Mouse (Mus musculus): Measurements from ENCODE around the gene Eml2. TPM values are rescaled to one million over a fixed set of nuclear protein-coding genes. Genes with fewer than 3 reads are reported as not detected.
"Not testable (repeated sequence)": the region's sequence is repeated elsewhere in the genome, so short reads cannot be mapped to it uniquely, and the experiment has no call there.

Eml2 gene
- total RNA-seq (2015; ENCODE audit: low replicate concordance) (2.5 TPM in 1 of 2 replicates, not detected in the other), total RNA-seq (2017; ENCODE audit: low replicate concordance) (1.3 TPM in 1 of 2 replicates, not detected in the other)

DNA sequence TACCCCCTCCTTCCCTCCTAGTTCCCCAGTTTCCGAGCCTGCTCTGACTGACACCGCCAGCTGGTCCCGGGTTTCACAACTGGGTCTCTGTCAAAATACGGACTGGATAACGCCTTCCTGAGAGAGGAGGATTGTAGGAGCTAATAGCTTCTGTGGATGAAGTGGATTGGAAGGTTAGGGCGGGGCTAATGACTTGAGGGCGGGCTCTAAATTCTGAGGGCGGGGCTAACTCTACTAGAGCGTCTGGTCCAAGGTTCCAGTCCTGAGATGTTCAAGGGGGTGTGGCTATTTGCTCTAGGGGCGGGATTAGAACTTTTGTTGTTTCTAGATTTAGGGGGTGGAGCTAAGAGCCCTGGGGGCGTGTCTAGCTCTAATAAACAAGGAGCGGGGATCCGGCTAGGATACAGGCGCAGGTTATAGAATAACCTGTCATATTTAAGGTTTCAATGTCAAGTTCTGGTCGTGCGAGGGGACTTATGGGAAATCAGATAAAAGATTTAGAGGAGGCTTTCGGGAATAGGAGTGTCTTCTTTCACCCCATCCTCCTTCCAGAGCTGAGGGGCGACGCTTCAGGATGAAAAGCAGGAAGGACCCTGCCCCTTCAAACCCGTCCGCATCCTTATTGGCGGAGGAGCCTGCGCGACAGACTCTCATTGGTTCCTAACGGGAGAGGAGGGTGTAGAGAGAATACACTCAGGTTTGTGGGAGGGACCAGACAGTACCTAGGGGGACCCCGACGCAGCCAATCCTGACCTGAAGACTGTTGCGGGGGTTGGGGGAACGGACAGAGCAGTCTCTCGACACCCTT lies at the start of gene Eml2:
Eml2 (plus strand) TSS at position 714 of the 808 bp plus-strand sequence.
- ATAC-seq (replicated peaks; ENCODE audit: low FRiP score, poor library complexity, severe bottlenecking) = no peak

DNA sequence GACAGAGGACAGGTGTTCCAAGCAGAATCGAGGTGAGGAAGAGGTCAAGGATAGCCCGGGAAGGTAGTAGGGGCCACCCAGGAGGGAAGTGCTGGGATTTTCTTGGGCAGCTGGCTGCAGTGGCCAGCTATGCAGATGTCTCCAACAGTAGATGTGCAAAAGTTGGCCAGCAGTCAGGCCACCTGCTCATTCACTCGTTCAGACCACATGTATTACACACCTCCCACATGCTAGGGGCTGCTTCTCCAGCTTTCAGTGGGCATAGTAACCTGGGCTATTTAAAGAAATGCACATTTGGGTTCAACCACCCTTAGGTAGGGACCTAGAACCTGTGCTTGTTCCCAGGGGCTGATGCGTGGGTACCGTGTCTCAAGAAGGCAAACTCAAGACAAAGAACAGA lies 48.5 kb upstream of the Eml2 start:
- ATAC-seq (replicated peaks; ENCODE audit: low FRiP score, poor library complexity, severe bottlenecking) = no peak

- ATAC-seq (replicated peaks; ENCODE audit: low FRiP score, poor library complexity, severe bottlenecking) = no peak
Measured at GRCm38 (mm10) chr7:19129396-19129795, 46.8 kb upstream of the Eml2 start.

- no peak for ATAC-seq (replicated peaks; ENCODE audit: low FRiP score, poor library complexity, severe bottlenecking)
Measured at GRCm38 (mm10) chr7:19130657-19131056, 45.6 kb upstream of the Eml2 start.

DNA sequence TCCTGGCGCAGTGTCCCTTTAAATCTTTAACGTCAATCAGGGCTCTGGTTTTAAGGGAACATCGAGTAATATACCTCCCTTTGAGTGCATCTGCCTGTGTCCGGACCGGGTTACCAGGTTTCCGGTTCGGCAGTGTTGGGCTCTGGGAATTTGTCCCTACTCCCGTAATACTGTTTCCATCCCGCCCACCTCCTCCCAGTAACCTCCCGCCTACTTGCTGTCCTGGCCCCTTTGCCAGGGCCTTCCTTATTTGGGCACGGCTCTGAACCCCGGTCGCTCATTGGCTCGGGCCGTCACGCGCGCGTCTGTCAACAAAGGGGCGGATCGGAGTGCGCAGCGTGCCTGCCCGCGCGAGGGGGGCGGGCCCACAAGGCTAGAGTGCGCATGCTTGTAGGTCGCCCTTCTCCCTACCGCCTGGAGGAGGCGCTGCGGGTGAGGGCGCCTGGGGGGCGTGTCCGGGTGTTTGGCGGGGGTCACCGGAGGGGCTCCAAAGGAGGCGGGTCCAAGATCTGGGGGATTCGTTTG lies 44.8 kb upstream of the Eml2 start:
- peak; percentile 96 for ATAC-seq (replicated peaks; ENCODE audit: low FRiP score, poor library complexity, severe bottlenecking)

DNA sequence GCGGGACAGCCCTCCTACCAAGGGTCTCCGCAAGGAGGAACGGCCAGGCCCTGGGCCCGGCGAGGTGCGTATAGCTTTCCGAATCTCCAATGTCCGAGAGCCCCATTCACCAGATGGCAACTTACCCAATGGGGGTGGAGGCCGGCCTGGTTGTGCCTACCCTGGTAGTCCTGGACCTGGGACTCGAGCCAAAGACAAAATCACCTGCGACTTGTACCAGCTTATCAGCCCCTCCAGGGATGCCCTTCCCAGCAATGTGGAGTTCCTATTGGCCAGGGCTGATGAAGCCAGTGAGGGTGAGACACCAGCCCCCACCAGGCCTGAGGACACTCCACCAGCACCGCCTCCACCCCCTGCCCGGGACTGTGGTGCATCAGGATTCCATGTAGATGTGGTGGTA lies 40.1 kb upstream of the Eml2 start:
- ATAC-seq (replicated peaks; ENCODE audit: low FRiP score, poor library complexity, severe bottlenecking) = no peak

DNA sequence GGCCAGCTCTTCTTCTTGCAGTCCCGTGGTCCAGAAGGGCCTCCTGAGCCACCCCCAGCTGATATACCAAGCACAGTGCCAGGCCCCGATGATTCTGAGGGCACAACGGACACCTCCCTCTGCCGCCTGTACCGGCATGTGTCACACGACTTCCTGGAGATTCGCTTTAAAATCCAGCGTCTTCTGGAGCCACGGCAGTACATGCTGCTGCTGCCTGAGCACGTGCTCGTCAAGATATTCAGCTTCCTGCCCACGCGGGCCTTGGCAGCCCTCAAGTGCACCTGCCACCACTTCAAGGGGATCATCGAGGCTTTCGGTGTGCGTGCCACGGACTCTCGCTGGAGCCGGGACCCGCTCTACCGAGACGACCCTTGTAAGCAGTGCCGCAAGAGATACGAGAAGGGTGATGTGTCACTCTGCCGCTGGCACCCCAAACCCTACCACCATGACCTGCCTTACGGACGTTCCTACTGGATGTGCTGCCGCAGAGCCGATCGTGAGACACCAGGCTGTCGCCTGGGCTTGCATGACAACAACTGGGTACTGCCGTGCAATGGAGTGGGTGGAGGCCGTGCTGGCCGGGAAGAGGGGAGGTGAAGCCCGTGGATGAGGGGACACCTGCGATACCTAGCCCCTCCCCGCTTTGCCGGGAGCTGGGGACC lies 39.4 kb upstream of the Eml2 start:
- ATAC-seq (replicated peaks; ENCODE audit: low FRiP score, poor library complexity, severe bottlenecking) = no peak

- no peak for ATAC-seq (replicated peaks; ENCODE audit: low FRiP score, poor library complexity, severe bottlenecking)
Measured at GRCm38 (mm10) chr7:19137380-19137779, 38.8 kb upstream of the Eml2 start.

- ATAC-seq (replicated peaks; ENCODE audit: low FRiP score, poor library complexity, severe bottlenecking) = no peak
Measured at GRCm38 (mm10) chr7:19146793-19147192, 29.4 kb upstream of the Eml2 start.

- no peak for ATAC-seq (replicated peaks; ENCODE audit: low FRiP score, poor library complexity, severe bottlenecking)
Measured at GRCm38 (mm10) chr7:19147497-19148045, 28.6 kb upstream of the Eml2 start.

- no peak for ATAC-seq (replicated peaks; ENCODE audit: low FRiP score, poor library complexity, severe bottlenecking)
Measured at GRCm38 (mm10) chr7:19148180-19148874, 27.9 kb upstream of the Eml2 start.

DNA sequence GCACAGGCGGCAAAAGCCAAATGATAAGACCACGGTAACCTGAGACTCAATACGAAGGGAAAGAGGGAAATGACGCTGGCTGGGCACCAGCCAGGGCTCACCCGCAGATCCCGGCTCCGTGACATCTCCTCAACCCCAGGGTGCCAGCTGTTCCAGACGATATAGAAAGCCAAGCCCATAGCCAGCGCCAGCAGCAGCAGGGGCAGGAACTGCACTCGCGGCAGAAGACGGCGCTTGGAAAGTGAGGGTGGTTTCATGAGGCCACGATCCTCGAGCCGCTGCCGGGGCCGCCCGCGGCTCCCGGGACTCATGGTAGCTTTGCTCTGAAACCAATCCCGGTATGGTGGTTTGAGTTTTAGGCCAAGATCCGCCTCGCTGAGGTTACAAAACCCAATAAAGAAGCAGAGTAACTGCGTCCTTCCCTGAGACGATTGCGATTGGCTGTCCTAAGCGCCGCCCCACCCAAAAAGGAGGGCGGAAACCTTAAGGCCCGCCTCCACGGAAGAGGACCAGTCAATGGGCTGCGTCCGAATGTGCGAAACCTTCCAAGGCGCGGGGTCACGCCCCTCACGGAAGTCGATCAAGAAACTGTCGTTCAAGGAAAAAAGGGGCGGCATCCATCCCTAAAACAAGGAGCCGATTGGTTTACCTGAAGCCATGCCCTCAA lies 27.2 kb upstream of the Eml2 start, which contains the start of gene Qpctl:
Qpctl (minus strand) TSS at position 417 of the 667 bp plus-strand sequence.
- ATAC-seq (replicated peaks; ENCODE audit: low FRiP score, poor library complexity, severe bottlenecking) = peak; percentile 86

GRCm38 (mm10) chr7:19149626-19150025 lies 26.6 kb upstream of the Eml2 start, which contains the start of gene Snrpd2:
Gene Snrpd2, plus strand, starts transcription at chr7:19149722.
- peak; percentile 86 for ATAC-seq (replicated peaks; ENCODE audit: low FRiP score, poor library complexity, severe bottlenecking)

- ATAC-seq (replicated peaks; ENCODE audit: low FRiP score, poor library complexity, severe bottlenecking) = not testable (repeated sequence)
Measured at GRCm38 (mm10) chr7:19151121-19151520, 25.1 kb upstream of the Eml2 start.

- no peak for ATAC-seq (replicated peaks; ENCODE audit: low FRiP score, poor library complexity, severe bottlenecking)
Measured at GRCm38 (mm10) chr7:19154796-19155195, 21.4 kb upstream of the Eml2 start.

DNA sequence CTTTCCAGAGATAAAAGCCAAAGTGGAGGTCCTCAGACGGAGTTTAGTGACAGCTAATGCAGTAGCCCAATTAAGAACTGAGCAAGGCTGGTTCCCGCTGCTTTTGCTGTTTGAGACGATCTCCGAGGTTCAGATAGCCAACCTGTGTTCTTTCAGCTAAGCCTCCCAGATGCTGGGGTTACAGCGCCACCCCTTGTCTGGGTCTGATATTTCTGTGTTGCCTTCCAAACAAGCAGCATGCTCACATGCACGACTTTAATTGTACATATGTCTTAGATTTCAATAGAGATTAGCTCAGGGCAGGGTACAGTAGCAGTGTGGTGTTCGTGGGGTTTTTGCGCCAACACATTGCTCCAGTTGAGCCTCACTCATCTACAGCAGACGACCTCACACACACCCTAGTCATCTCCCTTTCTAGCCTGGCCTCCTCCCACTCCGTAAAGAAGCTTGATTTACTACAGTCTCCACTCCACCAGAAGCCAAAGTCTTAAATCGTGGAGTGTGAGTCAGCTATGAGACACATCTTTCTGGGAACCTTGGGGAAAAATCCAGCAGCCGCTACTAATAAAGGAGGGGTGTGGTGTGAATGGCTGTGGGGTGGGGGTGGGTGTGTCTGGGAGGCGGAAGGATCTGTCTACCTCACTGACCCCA lies 20.3 kb upstream of the Eml2 start:
- ATAC-seq (replicated peaks; ENCODE audit: low FRiP score, poor library complexity, severe bottlenecking) = no peak

DNA sequence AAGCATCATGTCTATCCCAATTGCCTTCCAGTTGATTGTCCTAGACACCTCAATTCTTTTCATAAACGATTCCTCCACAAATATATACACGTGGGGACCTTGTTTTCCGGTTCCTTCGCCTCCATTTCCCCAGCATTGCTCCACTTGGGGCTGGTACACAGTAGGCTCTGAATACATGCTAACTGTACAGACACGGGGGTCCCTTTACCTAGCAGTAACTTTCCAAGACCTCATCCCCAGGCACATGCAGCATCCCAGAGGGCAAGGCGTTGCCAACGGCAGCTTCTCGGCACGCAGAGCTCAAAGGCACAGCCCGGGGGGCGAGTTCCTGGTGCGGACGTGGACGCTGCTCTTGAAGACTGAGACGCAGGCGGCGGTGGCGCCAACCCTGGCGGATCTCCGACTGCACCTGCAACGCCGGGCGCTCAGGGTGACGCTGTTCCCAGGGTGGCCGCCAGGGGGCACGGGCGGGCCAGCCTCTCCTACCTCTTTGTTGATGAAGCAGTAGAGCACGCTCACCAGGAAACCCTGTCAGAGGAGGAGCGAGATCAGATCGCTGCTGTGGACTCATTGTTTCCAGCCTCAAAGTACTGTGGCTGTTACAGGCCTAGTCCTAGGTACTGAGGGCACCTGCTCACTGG lies 18.9 kb upstream of the Eml2 start:
- peak; percentile 93 for ATAC-seq (replicated peaks; ENCODE audit: low FRiP score, poor library complexity, severe bottlenecking)

- ATAC-seq (replicated peaks; ENCODE audit: low FRiP score, poor library complexity, severe bottlenecking) = no peak
Measured at GRCm38 (mm10) chr7:19158601-19159000, 17.6 kb upstream of the Eml2 start.
